Mouse (Mus musculus) right cerebral cortex, postnatal 14 days (tissue): ENCODE measurements around the gene Col19a1.
A peak's percentile ranks its signal among the peaks of the same experiment; 100 is the strongest.

Experiments used
- DNase-seq: peaks from one replicate; pipeline ENCODE4 v3.0.0; 2022

Gene Col19a1

GRCm38 (mm10) chr1:24303077-24303476, 284.2 kb downstream of the Col19a1 start:
- DNase-seq: no peak

GRCm38 (mm10) chr1:24302674-24303073, 284.6 kb downstream of the Col19a1 start:
- DNase-seq: peak; percentile 63

GRCm38 (mm10) chr1:24300700-24301099, 286.6 kb downstream of the Col19a1 start:
- DNase-seq: no peak

GRCm38 (mm10) chr1:24294979-24295942, 292.0 kb downstream of the Col19a1 start:
- DNase-seq: no peak

- DNase-seq: no peak
Measured at GRCm38 (mm10) chr1:24292515-24292914, 294.8 kb downstream of the Col19a1 start.

GRCm38 (mm10) chr1:24286360-24286759, 300.9 kb downstream of the Col19a1 start:
- no peak for DNase-seq

- DNase-seq: no peak
Measured at GRCm38 (mm10) chr1:24267022-24267421, 320.2 kb downstream of the Col19a1 start.

- no peak for DNase-seq
Measured at GRCm38 (mm10) chr1:24261181-24261580, 326.1 kb downstream of the Col19a1 start.

- no peak for DNase-seq
Measured at GRCm38 (mm10) chr1:24259419-24259818, 327.9 kb downstream of the Col19a1 start.

GRCm38 (mm10) chr1:24257961-24258360, 329.3 kb downstream of the Col19a1 start:
- DNase-seq: no peak

- DNase-seq: peak; percentile 25
Measured at GRCm38 (mm10) chr1:24249105-24249664, 338.1 kb downstream of the Col19a1 start.

- DNase-seq: no peak
Measured at GRCm38 (mm10) chr1:24248294-24249104, 338.8 kb downstream of the Col19a1 start.

- no peak for DNase-seq
Measured at GRCm38 (mm10) chr1:24245700-24246375, 341.4 kb downstream of the Col19a1 start.

GRCm38 (mm10) chr1:24244931-24245330, 342.3 kb downstream of the Col19a1 start:
- no peak for DNase-seq

- DNase-seq: no peak
Measured at GRCm38 (mm10) chr1:24240039-24240691, 347.1 kb downstream of the Col19a1 start.

GRCm38 (mm10) chr1:24236330-24236729, 350.9 kb downstream of the Col19a1 start:
- DNase-seq: no peak

- DNase-seq: no peak
Measured at GRCm38 (mm10) chr1:24231504-24232270, 355.6 kb downstream of the Col19a1 start.

GRCm38 (mm10) chr1:24230428-24230827, 356.8 kb downstream of the Col19a1 start:
- DNase-seq: peak; percentile 22

- no peak for DNase-seq
Measured at GRCm38 (mm10) chr1:24229552-24229951, 357.7 kb downstream of the Col19a1 start.

GRCm38 (mm10) chr1:24226941-24227711, 360.1 kb downstream of the Col19a1 start:
- DNase-seq: no peak
